Mouse (Mus musculus): ENCODE measurements around the gene Nrf1. TPM values are rescaled to one million over a fixed set of nuclear protein-coding genes. Genes with fewer than 3 reads are reported as not detected.

The Nrf1 gene
- polyA plus RNA-seq (2016; fragmentation: Nextera tagmentation; extraction: Ambion mirVana) = 99.2 and 99.6 TPM in 2 replicates

DNA sequence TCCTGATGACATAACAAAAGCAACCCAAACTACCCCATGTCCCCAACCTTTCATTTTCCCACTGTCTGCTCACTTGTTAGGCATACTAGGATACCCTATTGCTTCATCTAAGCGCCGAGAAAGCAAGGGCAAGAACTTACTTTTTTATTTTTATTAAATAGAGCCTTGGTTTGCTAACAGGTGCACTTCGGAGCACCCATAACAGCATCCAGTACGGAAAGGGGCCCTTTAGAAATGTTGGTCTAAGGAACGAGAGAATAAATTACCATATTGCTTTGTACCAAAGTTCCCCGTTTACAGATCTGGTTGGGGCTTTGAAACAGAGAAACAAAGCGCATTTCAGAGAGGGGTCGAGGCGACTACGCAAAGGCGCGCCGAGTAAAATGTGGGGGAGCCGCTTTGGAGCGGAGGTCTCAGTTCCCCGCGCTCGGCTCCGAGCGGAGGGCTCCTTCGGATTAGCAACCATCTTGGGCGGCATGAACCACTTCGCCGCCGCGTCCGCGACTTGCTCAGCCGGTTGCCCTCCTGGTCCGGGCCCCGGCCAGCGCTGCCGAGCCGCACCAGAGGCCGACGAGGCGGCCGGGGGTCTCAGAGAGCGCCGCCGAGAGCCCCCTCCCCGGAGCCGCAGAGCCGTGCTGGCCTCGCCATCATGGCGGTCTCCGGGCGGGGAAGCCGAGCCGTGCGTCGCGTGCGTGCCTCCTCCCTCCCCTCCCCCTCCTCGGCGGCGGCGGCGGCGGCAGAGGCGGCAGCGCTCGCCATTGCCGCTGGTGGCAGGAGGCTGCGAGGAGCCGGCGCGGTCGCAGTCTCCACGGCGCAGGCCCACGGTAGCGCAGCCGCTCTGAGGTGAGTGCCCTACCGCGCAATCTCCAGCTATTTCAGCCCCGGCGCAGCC, at the start of gene Nrf1:
Gene Nrf1, plus strand, starts transcription at position 718 of the 892 bp plus-strand sequence.
- Histone ChIP-seq H3K9me3 (replicated peaks) (no peaks in the 10 kb centered on the region), H3K27me3 (ENCODE audit: low read depth, poor library complexity, severe bottlenecking) (no peaks in the 10 kb centered on the region), H3K4me1 (peaks cover 17% of the 10 kb centered on the region), H3K27ac (peak within 1 kb of the TSS; percentile 99), H3K4me3 (peak within 1 kb of the TSS; percentile 99), H3K36me3 (peaks cover 13% of the 10 kb centered on the region)
- WGBS = under 1% methylated on average over 75 of the region's 78 CpGs
- peak; percentile 95 for DNase-seq (ENCODE audit: low spot score)

DNA sequence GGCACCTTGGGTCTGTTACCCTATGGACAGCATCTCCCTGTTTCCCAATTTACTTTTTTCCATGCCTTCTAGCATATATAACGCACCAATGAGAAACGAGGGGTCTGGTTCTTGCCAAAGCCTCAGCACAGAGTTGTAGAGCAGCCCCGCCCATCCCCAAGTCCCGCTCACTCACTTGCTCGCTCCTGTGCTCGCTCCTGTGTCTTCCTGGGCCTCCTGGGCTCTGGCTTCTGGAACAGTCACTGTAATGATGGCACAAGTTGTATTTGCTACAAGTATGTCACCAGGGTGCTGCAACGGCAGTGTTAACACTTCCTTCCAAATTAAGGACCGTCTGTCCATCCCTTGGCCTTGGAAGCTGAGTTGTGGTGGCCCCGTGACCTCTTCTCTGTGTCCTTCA, 49.6 kb upstream of the Nrf1 start:
- Histone ChIP-seq H3K27ac (no peak overlapping the region), H3K27me3 (ENCODE audit: low read depth, poor library complexity, severe bottlenecking) (no peaks in the 10 kb centered on the region), H3K9me3 (replicated peaks) (no peaks in the 10 kb centered on the region), H3K36me3 (no peaks in the 10 kb centered on the region), H3K4me3 (no peak overlapping the region), H3K4me1 (peaks cover 7% of the 10 kb centered on the region; the same call in 1 of the 2 replicates)
- 68% methylated on average over 9 of the region's 9 CpGs for WGBS
- no peak for DNase-seq (ENCODE audit: low spot score)

- Histone ChIP-seq H3K36me3 (no peaks in the 10 kb centered on the region), H3K27ac (no peak overlapping the region), H3K4me1 (peaks cover 7% of the 10 kb centered on the region; the same call in 1 of the 2 replicates), H3K9me3 (replicated peaks) (no peaks in the 10 kb centered on the region), H3K4me3 (no peak overlapping the region), H3K27me3 (ENCODE audit: low read depth, poor library complexity, severe bottlenecking) (no peaks in the 10 kb centered on the region)
- 63% methylated on average over 4 of the region's 4 CpGs for WGBS
- DNase-seq (ENCODE audit: low spot score) = no peak
Measured at GRCm38 (mm10) chr6:29998771-29999170, 49.0 kb upstream of the Nrf1 start.

DNA sequence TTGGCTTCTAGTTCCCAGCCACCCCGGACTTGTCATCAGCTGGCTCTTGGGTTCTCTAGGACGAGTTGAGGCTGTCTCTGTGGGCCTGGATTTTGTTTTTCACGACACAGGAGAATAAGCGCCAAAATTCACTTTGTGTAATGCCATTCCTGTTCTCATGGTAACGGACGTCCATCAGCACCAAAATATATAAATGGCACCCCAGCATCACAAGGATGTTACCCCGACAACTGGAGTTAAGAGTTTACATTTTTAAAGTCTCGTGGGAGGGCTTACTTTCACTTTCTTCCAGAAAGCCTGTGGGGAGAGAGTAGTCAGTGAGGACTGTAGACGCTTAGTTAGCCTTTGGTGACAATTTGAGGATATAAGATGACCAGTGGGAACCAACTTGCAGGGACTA, 45.2 kb upstream of the Nrf1 start:
- no peak for DNase-seq (ENCODE audit: low spot score)
- Histone ChIP-seq H3K27me3 (ENCODE audit: low read depth, poor library complexity, severe bottlenecking) (no peaks in the 10 kb centered on the region), H3K4me1 (no peaks in the 10 kb centered on the region), H3K4me3 (no peak overlapping the region), H3K27ac (no peak overlapping the region), H3K9me3 (replicated peaks) (no peaks in the 10 kb centered on the region), H3K36me3 (no peaks in the 10 kb centered on the region)
- WGBS = 84% methylated on average over 9 of the region's 9 CpGs

GRCm38 (mm10) chr6:30005851-30006250, 41.9 kb upstream of the Nrf1 start:
- no peak for DNase-seq (ENCODE audit: low spot score)
- Histone ChIP-seq H3K36me3 (no peaks in the 10 kb centered on the region), H3K27ac (no peak overlapping the region), H3K4me1 (peaks cover 8% of the 10 kb centered on the region), H3K4me3 (no peak overlapping the region), H3K27me3 (ENCODE audit: low read depth, poor library complexity, severe bottlenecking) (no peaks in the 10 kb centered on the region), H3K9me3 (replicated peaks) (no peaks in the 10 kb centered on the region)
- WGBS = 86% methylated on average over 1 of the region's 1 CpGs

- Histone ChIP-seq H3K4me3 (no peak overlapping the region), H3K36me3 (no peaks in the 10 kb centered on the region), H3K9me3 (replicated peaks) (no peaks in the 10 kb centered on the region), H3K27me3 (ENCODE audit: low read depth, poor library complexity, severe bottlenecking) (no peaks in the 10 kb centered on the region), H3K4me1 (peaks cover 13% of the 10 kb centered on the region), H3K27ac (0 out of 2 replicates have a peak overlapping the region, but pooled peaks have one; percentile 21)
- DNase-seq (ENCODE audit: low spot score) = no peak
- WGBS = 78% methylated on average over 7 of the region's 7 CpGs
Measured at GRCm38 (mm10) chr6:30009204-30009603, 38.6 kb upstream of the Nrf1 start.

DNA sequence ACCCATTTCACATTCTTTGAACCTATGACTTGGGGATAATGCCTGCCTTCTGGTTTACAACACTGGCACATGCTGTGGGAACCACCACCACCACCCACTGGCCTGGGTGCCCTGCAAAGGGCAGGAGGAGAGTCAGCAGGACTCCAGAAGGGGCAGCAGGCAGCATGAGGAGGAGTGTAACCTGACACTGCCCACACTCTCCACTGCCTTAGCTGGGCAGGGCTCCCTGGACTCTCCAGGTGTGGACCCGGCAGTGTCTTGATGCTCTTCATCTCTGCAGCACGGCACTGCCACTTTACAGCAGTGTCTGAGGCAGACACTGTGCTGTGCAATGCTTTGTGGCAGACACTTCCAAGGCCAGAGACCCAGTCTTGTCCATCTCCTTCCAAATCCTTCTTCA, 34.3 kb upstream of the Nrf1 start:
- WGBS = 43% methylated on average over 2 of the region's 2 CpGs
- peaks cover 13% of the 10 kb centered on the region for H3K4me1 ChIP-seq
- H3K4me3 ChIP-seq = no peak overlapping the region
- no peaks in the 10 kb centered on the region for H3K36me3 ChIP-seq
- no peaks in the 10 kb centered on the region for H3K27me3 ChIP-seq (ENCODE audit: low read depth, poor library complexity, severe bottlenecking)
- DNase-seq (ENCODE audit: low spot score) = no peak
- no peaks in the 10 kb centered on the region for H3K9me3 ChIP-seq (replicated peaks)
- no peak overlapping the region for H3K27ac ChIP-seq

DNA sequence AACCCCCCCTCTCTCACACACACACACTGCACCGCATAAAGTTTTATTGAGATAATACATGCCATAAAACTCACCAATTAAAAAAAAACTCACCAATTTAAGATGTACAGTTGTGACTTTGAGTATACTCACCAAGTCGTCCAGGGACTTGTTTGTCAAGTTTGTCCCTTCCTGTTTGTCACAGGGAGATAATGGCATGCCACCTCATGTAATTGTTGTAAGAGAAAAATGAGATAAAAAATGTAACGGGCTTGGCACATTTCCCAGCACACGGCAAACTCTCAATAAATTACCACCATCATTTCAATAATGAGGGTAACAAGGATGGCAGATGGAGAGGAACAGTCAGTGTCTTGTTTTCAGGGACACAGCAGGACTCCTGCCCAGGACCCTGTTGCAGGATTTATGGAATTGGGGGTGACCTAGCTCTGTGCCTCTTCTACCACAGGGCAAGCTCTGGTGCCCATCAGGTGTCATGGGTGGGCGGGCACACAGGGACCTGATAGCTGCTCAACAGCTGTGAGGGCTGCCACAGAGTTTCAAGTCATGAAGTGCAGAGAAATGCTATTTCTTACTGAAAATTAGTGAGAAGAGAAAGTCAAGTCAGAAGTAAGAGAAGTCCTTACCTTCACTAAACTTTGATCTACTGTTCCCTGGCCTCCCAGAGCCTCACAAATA, 33.5 kb upstream of the Nrf1 start:
- DNase-seq (ENCODE audit: low spot score) = no peak
- H3K27me3 ChIP-seq (ENCODE audit: low read depth, poor library complexity, severe bottlenecking) = no peaks in the 10 kb centered on the region
- no peak overlapping the region for H3K4me3 ChIP-seq
- no peaks in the 10 kb centered on the region for H3K9me3 ChIP-seq (replicated peaks)
- 84% methylated on average over 5 of the region's 5 CpGs for WGBS
- H3K4me1 ChIP-seq = peaks cover 8% of the 10 kb centered on the region
- H3K36me3 ChIP-seq = no peaks in the 10 kb centered on the region
- no peak overlapping the region for H3K27ac ChIP-seq

- no peaks in the 10 kb centered on the region for H3K27me3 ChIP-seq (ENCODE audit: low read depth, poor library complexity, severe bottlenecking)
- H3K36me3 ChIP-seq = no peaks in the 10 kb centered on the region
- no peak for DNase-seq (ENCODE audit: low spot score)
- H3K4me1 ChIP-seq = peaks cover 5% of the 10 kb centered on the region
- H3K9me3 ChIP-seq (replicated peaks) = no peaks in the 10 kb centered on the region
- WGBS = 81% methylated on average over 1 of the region's 1 CpGs
- no peak overlapping the region for H3K4me3 ChIP-seq
- H3K27ac ChIP-seq = no peak overlapping the region
Measured at GRCm38 (mm10) chr6:30021241-30021640, 26.5 kb upstream of the Nrf1 start.

DNA sequence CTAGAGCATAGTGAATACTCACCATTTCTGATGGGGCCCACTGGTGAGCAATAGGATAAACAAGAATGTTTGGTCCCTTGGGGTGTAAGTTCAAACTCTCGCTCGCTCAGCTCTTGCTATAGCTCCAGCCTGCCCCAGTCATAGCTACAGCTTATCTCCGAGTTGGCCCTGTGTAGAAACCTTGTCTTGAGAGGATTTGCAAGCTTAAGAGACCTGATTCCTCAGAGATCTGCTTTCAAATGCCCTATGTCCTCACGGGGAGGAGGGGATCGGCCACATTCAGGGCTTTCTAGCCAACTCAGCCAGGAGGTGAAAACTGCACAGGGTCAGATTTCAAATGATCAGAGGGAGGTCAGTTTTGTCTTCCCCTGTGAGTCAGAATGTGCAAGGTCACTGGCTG, 26.1 kb upstream of the Nrf1 start:
- no peak for DNase-seq (ENCODE audit: low spot score)
- H3K9me3 ChIP-seq (replicated peaks) = no peaks in the 10 kb centered on the region
- no peaks in the 10 kb centered on the region for H3K36me3 ChIP-seq
- H3K27ac ChIP-seq = no peak overlapping the region
- H3K4me1 ChIP-seq = peaks cover 8% of the 10 kb centered on the region
- WGBS = 69% methylated on average over 5 of the region's 5 CpGs
- no peak overlapping the region for H3K4me3 ChIP-seq
- H3K27me3 ChIP-seq (ENCODE audit: low read depth, poor library complexity, severe bottlenecking) = no peaks in the 10 kb centered on the region

DNA sequence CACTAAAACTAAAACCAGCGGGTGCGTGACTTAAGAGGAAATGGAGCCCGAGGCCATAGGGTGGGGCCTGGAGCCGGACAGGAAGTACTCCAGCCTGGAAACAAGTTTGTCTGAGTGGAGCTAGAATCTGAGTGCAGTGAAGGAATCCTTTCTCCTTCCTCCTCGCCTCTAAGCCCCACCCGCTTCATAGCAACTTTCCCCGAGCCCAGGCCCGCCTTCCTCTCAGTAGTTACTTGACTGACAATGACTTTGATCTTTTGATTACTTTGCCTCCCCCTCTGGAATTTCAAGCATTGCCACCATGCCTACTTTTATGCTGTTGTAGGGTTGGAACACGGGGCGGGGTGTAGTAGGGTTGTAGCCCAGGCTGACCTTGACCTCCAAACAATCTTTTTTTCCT, 21.0 kb upstream of the Nrf1 start:
- Histone ChIP-seq H3K36me3 (no peaks in the 10 kb centered on the region), H3K9me3 (replicated peaks) (no peaks in the 10 kb centered on the region), H3K4me1 (peaks cover 8% of the 10 kb centered on the region), H3K27me3 (ENCODE audit: low read depth, poor library complexity, severe bottlenecking) (no peaks in the 10 kb centered on the region), H3K4me3 (no peak overlapping the region), H3K27ac (peak overlapping the region; percentile 47; the same call in 1 of the 2 replicates)
- 44% methylated on average over 10 of the region's 10 CpGs for WGBS
- DNase-seq (ENCODE audit: low spot score) = peak; percentile 36

- Histone ChIP-seq H3K36me3 (no peaks in the 10 kb centered on the region), H3K27ac (no peak overlapping the region), H3K27me3 (ENCODE audit: low read depth, poor library complexity, severe bottlenecking) (no peaks in the 10 kb centered on the region), H3K4me1 (peaks cover 7% of the 10 kb centered on the region), H3K4me3 (no peak overlapping the region), H3K9me3 (replicated peaks) (no peaks in the 10 kb centered on the region)
- DNase-seq (ENCODE audit: low spot score) = no peak
- 84% methylated on average over 4 of the region's 4 CpGs for WGBS
Measured at GRCm38 (mm10) chr6:30028358-30028757, 19.4 kb upstream of the Nrf1 start.

- no peaks in the 10 kb centered on the region for H3K27me3 ChIP-seq (ENCODE audit: low read depth, poor library complexity, severe bottlenecking)
- DNase-seq (ENCODE audit: low spot score) = no peak
- no peak overlapping the region for H3K27ac ChIP-seq
- no peaks in the 10 kb centered on the region for H3K36me3 ChIP-seq
- H3K4me3 ChIP-seq = no peak overlapping the region
- H3K4me1 ChIP-seq = no peaks in the 10 kb centered on the region
- no peaks in the 10 kb centered on the region for H3K9me3 ChIP-seq (replicated peaks)
- 91% methylated on average over 4 of the region's 4 CpGs for WGBS
Measured at GRCm38 (mm10) chr6:30035112-30035511, 12.7 kb upstream of the Nrf1 start.
